Mouse (Mus musculus) layer of hippocampus, adult 9-11 months (tissue): ENCODE measurements at regions not wholly inside any gene's neighbourhood (a gene's known extent, or its start where the extent isn't known, plus 50 kb on each side); places are given as distances from the start of the nearest gene placed in this dataset.

Source experiments
- DNase-seq: peaks from one replicate; pipeline ENCODE4 v3.0.0; 2022

GRCm38 (mm10) chr12:54380322-54380721, 176.7 kb upstream of the Egln3 start:
- no peak for DNase-seq

DNA sequence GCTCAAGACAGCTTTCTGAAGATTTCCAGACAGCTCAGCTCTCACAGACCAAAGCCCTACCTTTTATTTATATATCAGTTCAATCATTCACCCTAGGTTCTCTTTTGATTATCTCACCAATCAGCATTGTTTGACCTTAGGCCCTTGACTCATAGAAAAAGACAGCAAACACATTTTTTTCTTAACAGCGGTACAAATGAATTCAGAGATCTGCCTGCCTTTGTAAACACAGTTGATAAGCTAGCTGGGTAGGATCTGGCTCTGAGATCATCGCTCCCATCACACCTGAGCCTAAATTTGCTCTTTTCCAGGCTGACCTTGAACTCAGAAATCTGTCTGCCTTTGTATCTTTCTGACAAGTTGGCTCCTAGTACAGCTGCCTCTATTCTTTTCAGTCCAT, 174.9 kb upstream of the Egln3 start:
- no peak for DNase-seq

- no peak for DNase-seq
Observed at GRCm38 (mm10) chr12:54374060-54374459, 170.4 kb upstream of the Egln3 start.

DNA sequence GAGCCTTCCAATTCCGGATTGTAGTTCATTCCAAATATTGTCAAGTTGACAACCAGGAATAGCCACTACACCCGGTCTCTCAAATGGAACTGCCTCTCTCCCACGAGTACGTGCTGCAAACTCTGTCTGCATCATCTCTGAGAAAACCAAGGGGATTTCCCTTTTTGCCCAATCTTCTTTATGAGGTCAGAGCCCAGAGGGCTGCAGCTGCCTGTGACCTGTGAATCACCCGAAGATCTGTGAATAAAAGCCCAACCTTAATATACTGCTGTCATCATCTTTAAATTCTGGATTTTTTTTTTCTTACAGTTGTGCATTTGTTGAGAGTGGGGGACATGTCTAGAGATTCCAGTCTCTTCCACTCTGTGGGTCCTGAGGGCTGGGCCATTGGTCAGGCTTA, 165.6 kb upstream of the Egln3 start:
- DNase-seq = no peak

GRCm38 (mm10) chr12:54364381-54365095, 160.9 kb upstream of the Egln3 start:
- no peak for DNase-seq

GRCm38 (mm10) chr12:54361762-54362161, 158.1 kb upstream of the Egln3 start:
- DNase-seq = no peak

DNA sequence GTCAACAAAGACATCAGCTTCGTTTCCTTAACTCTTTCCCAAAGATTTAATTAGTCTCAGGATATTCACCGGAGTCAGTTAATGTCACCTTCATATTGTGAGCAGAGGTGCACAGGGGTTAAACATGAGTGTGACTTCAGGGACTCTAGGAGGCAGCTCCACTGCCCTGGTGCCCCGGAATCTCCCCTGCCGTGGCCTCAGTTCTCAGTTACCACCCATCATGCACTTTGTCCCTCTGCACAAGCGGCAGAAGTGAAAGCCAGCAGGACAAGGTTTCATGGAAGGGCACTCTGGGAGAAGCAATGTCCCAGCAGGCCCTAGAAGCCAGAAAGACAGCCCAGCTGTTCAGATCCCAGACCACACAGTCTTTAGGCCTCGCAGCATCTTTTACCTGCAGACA, 150.5 kb upstream of the Egln3 start:
- DNase-seq = no peak

- no peak for DNase-seq
Observed at GRCm38 (mm10) chr12:54353694-54354093, 150.0 kb upstream of the Egln3 start.

GRCm38 (mm10) chr12:54352963-54353606, 149.4 kb upstream of the Egln3 start:
- DNase-seq = peak; percentile 6

- no peak for DNase-seq
Observed at GRCm38 (mm10) chr12:54350293-54350692, 146.6 kb upstream of the Egln3 start.

DNA sequence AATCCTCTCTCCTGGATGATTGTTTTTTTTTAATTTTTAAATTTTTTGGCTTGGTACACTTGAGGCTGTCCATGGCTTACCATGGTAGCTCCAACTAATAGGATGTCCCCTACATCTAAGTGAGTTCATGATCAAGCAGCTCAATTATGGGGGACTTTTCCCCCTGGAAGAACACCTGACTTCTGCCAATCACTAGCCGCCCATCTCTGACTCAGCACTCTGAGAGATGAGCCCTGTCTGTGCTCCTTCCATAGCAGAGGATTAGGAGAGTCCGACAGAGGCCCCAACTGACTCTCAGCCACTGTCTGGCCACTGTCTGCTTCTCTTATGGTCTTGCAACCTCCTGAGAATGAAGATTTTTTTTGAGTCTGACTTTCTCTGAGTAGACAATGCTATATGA, 145.7 kb upstream of the Egln3 start:
- no peak for DNase-seq

DNA sequence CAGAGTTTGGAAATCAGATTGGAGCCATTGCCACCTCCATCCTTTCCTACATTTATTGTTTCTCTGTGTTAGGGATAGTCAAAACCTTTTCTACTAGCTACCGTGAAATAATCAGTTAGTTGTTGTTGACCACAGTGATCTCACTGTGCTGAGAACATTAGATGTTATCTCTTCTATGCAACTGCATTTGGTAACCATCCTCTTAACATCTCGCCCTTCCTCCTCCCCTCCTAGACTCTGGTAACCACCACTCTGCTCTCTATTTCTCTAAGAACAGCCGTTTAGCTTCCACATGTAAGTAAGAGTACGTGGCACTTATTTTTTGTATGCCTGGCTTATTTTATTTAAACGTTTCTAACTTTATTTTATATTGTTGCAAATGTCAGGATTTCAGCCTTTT, 139.8 kb upstream of the Egln3 start:
- no peak for DNase-seq

DNA sequence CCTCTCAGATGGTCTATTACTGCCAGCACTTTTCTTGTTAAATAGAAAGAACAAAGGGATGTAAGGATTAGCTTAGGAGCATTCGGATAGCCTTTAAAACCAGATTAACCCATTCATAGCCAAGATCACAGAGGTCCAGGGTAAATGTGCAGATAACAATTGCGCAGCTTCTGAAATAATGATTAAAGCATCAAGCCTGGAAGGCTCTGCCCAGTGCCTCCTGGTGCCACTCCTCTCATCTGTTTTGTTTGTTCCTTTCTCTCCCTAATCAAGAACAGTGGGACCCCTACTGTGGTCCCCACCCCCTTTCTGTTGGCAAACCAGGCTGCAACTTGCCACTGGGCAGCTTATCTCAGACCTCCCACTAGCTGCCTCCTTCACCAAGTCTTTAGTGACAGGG, 131.8 kb upstream of the Egln3 start:
- DNase-seq = no peak

- peak; percentile 20 for DNase-seq
Observed at GRCm38 (mm10) chr12:54334491-54335132, 131.0 kb upstream of the Egln3 start.

DNA sequence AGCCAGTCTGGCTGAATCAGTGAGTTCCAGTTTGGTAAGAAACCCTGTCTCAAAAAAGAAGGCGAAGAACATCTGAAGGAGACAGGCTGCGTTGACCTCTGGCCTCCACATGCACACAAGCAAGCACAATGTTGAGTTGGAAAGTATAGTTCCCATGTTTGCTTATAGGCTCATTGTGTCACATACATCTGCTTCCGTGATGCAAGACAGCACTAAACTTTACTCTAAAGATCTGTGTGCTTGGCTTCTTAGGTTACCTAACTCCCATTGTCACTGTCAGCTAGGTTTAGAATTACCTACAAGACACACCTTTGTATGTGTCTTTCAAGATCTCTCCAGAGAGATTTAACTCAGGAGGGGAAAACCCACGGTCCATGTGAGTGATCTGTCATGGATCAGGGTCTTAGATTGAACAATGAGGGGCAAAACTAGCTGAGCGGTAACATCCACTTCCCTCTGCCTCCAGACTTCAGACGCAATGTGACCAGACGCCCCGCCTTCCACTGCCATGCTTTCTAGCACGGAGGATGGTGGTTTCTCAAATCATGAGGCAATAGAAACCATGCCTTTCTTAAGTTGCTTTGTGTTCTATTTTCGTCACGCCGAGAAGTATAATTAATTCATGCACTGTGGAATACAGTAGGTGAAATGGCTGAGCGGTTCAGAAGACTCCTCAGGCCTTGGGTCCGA, 130.1 kb upstream of the Egln3 start:
- no peak for DNase-seq

- DNase-seq = no peak
Observed at GRCm38 (mm10) chr12:54327483-54327882, 123.8 kb upstream of the Egln3 start.

DNA sequence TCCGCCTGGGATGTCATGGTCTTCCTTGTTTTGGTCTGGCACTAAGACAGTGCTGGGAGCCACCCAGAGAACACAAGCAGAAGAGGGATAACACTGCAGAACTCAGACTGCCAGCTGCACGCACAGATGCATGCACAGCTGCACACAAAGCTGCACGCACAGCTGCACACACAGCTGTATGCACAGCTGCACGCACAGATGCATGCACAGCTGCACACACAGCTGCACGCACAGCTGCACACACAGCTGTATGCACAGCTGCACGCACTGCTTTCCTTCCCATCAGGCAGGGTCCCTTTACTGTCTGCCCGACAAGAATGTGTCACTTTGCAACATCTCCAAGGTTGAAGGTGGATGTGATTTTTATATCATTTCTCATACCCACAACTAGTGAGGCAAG, 122.9 kb upstream of the Egln3 start:
- no peak for DNase-seq

- DNase-seq = no peak
Observed at GRCm38 (mm10) chr12:54320533-54320932, 116.9 kb upstream of the Egln3 start.

DNA sequence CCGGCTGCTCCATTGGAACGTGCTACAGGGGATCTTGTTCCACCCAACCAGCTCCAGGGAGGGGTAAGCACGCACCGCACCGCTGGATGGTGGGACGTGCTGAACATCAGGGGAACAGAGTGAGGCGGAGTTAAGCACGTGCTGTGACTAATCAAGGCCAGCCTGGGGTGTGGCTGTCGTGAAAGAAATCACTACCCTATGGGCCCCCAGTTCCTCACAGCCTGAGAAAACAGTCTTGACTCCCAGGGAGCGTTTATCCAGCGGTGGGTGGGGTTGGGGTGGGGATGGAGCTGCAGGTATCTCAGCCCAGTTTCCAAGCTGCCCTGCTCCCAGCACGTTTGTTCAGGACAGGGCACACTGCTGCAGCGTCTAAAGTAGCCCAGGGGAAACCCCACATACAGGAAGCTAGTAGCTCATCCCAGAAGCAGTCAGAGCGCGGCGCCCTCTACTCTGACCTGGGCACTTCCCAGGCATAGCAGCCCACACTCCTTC, 113.4 kb upstream of the Egln3 start:
- DNase-seq = no peak

GRCm38 (mm10) chr12:54316066-54316567, 112.5 kb upstream of the Egln3 start:
- DNase-seq = no peak

DNA sequence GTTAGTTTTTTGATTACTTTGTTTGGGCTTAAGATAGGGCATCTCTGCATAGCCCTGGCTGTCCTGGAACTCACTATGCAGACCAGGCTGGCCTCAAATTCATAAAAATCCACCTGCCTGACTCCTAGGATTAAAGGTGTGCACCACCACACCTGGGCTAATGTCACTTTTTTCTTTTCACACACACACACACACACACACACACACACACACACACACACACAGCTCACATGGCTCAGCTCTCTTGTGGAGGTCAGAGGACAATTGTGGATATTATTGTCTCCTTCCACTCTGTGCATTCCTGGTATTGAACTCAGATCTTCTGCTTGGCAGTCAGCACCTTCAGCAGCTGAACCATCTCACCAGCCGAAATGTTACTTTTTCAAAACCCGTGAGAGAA, 110.5 kb upstream of the Egln3 start:
- no peak for DNase-seq

DNA sequence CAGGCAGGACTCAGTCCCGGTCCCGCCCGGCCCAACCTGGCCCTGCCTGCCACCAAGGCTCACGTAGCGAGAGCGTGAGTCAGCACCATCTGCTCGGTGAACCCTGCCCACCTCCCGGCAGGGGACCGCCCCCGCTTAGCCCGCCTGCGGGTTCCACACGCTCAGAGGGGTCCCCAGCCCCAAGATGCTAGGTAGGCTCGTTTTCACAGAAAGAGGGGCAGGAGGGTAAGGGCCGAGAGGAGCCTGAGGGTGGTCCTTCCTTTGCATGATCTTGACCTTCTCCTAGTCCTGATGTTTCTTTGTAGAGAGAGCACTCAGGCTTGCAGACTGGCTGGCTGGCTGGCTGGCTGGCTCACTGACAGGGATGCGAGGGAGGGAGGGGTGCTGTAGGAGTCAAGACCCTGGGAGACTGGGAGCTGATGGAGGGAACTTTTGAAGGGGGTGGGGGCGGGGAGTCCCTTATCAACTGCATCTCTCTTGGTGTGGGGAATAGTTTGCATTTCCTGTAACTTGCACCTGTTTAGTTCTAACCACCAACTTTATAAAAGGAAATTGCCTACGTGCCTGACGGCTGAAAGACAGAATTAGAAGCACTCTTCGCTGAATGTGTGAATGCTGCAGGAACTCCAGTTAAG, 109.7 kb upstream of the Egln3 start:
- DNase-seq = peak; percentile 41
